Mouse (Mus musculus): Measurements from ENCODE around the gene Tm7sf3.
"Not testable (repeated sequence)": the region's sequence is repeated elsewhere in the genome, so short reads cannot be mapped to it uniquely, and the experiment has no call there.

Tm7sf3 gene

DNA sequence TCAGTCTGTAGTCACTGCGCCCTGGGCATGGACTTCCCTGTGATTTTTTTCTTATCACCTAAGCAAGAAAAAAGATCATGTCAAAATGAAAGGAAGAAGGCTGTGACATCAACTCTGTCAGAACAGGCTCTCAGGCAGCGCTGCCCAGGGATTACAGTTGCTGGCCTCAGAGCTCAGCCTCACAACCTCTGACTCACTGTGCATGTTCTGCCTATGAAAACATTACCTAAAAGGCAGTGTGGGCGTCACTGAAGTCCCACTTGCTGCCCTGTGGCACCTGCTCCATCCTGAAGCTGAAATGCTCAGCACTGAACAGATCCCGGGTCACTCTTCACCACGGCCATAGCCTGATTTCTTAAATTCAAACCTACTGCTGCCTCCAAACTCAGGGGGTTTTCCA, 29.9 kb downstream of the Tm7sf3 start:
- no peak for DNase-seq

DNA sequence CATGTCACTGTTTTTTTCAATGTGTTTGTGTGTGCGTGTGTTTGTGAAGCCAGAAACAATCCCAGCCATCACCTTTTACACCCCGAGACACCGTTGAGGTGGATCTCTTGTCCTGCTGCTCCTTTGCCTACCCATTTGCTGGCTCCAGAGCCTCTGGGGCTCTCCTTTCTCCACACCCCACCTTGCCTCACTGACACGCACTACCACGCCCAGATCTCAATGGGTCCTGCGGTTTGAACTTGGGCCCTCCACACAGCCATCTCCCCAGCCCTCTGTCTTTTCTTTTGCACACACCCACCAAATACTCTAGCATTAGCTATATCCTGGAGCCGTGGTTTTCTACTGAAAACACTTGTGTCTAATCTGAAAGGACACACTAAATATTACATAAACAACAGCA, 30.7 kb downstream of the Tm7sf3 start:
- no peak for DNase-seq

DNA sequence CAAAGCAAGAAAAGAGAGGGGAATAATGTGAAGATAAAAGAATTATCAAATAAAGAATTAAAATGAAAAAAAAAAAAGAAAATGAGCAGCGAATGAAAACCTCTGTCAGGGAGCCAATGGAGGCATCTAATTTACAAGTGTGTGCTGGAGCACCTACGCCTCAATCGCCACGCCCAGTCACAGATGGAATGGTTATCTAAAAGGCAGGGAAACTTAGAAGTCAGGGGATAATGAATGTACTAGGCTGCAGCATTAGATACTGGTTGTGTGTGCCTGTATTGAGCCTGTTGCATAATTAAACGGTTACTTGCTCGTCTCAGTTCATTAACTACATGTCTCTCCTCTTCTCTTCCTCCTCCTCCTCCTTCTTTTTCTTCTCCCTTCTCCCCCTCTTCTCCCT, 31.2 kb downstream of the Tm7sf3 start:
- no peak for DNase-seq

DNA sequence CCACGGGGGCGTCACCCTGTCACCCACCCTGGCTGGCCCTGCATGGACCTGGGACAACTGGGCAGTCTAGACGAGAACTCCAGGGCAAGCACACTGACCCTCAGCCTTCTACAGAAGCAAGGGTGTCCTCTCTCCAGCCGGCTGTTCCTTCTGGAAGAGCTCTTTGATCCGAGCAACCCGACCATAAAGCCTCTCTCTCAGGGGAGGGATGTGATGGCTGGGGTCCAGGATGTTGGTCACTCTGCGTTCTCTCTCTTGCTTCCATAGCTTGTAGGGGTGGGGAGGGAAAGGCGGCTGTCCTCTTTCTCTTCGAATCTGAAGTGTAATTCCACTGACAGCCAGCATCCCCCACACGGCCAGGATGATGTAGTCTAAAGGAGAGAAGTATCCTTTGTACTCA, 39.0 kb downstream of the Tm7sf3 start:
- no peak for DNase-seq

DNA sequence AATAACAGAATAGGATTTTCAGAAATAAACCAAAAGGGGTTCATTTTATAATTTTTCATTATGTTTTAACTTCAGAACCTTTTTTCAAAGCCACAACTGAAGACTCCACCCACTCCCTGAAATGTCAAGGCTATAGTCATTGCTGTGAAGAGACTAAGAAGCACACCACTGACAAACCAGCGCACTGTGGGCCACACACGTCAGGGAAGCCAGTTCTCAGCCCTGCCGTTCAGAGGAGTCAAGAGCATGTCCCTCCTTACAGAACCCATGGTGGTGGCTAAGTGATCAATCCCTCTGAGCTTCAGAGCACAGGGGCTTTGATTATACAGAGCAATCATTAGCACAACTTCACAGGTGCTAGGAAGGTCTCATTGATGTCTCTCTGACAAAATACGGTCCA, 40.0 kb downstream of the Tm7sf3 start:
- DNase-seq: no peak

DNA sequence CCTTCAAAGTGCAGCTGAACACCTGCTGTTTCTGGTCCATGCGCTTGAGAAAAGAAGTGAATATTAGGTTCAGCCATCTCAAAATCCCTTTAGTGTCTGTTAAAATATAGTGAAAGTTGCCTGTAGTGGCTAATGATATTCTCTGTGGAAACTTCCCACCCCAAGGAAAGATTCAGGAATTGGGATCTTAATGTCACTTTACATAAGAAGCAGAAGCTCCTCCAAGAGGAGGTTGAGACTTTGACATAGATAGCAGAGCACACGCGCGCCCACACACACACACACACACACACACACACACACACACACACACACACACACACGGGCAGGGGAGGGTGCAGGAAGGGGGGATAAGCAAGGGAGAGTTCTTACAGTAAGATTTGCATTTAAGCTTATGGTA, 57.5 kb downstream of the Tm7sf3 start:
- no peak for DNase-seq

DNA sequence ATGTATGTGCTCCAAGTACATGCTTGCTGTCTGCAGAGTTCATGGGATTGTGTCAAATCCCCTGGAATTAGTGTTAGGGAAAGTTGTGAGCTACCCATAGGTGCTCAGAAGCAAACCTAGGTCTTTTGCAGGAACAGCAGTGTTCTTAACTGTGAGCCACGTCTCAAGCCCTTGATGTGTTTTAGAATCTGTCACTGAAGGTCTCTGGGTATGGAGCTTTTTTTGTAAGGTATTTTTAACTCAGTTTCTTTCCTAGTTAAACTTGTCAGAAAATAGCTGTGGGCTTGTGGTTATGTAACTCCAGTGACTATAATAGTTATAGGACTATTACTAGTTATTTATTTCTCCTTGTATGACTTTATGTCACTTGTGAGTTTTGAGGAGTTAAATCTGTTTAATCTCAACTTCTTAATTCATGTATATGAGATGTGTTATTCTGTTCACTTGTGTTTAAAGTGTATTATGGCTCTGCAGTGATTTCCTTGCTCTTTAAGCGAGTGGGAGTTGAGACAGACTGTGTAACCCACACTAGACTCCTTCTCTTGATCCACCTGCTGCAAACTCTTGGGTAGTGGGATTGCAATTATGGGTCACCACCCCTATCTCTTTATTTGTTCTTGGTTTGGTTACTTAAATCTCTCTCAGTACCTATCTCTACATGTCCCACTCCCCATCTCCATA, 59.1 kb downstream of the Tm7sf3 start:
- DNase-seq: no peak

DNA sequence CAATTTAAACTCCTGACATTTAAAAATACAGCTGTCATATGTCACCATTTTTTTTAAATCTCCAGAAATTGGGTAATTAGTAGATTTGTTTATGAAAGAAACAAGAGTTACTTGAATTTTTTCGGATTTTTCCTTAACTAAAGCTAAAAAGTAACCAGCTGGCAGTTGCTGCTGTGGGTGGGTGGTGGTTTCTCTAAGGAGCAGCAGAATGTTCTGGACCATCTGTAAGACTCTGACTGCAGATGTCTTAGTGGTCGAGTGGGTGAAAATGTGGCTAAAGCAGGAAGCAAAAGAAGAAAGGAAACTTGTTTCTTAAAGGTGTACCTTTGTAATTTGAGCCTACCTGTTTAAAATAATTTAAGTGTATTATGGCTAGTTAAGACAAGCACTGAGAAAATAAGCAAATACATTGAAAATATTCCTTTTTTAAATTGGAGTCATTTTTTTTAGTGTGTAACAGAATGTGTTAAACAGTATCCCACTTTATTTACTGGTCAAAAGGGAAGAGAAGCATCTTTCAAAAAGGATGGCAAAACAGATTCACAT, 62.2 kb downstream of the Tm7sf3 start:
- DNase-seq: no peak

DNA sequence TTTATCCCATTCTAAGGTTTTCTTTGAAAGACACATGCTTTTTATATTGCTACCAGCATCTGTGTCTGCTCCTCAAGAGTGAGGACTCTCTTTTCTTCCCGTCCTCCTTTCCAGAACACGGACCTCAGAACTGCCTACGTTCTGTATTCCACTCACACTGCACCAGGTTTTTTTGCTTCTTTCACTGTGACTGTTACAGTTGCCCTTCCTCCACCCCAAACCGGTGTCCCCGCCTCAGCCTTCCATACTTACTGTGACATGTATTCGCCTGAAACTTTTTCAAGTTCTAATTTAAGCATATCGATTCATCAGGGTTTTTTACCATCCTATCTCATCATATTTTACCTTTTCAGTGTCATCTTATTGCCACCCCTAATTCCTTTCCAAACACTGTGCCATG, 64.0 kb downstream of the Tm7sf3 start:
- peak; percentile 20 to 21 for DNase-seq

DNA sequence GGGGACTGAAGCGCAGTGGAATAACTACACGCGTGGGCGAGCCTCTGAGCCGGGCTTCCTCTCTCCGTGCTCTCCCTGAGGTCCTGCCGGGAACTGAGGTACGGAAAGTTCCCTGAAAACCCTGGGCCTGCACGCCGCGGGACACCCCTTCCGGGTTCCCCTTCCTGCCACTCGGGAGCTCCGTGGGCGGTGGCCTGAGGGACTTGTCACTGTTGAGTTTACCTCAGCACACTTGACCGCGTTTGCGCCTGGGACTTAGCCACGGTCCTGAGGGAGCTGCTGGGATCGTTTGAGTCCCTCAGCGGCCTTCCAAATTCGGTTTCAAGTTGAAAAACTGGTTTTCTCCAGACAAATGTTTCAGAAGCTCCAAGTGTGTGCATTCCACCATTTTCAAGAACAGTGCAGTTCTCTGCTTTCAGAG, 64.5 kb downstream of the Tm7sf3 start:
- DNase-seq: peak in 1 of 2 experiments; percentile 78

DNA sequence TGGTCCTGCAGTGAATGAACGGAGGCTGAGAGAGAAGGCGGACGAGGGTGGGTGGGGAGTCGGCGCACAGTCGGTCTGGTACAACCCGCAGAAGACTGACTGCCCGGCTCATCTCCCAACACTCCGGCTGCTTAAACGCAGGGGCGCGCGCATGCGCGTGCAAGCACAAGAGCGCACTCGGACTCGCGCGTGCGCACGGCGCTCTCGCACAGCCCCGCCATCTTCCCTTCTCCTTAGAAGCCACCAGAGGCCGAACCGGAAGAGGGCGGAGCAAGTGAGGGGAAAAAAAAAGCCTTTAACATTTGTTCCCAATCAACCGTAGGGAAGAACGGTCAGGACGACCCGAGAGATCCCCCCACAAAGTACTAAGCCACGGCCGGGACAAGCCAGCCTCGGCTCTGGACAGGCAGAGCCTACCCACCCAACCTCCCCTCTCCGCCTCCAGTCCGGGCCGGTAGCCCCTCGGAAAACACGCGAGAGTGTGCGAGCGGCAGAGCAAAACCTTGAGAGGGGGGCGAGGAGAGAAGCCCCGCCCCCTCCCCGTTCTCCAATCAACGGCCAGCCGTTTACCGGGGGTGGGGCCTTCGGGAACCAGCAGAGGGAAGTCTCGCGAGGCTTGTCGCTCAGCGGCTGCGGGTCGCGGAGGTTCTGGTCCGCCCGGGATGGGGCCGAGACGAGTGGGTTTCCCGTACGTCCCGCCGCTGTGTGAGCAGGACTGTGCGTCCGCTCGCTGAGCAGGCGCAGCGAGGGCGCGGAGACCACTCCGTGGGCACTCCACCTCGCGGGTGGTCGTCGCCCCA, 65.1 kb downstream of the Tm7sf3 start, which contains the start of gene Ints13:
Gene Ints13 (minus strand): TSS at position 526 of the 800 bp plus-strand sequence.
- peak; percentile 97 to 98 for DNase-seq

DNA sequence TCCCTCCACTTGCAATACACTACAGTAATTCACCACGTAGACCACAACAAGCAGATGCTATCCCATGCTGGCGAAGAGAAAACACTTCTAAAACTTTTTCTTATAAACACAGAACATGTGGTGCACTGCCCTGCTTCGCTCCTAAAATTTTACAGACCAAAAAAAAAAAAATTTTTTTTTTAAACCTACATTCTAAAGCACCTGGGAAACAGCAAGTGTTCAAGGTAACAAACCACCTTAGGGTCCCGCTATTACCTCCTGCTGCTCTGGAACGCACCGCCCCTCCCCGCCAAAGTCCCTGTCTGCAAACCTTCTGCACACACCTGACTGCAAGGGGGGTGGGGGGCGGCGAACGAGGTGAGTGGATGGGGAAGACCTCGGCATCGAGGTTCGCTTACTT, 65.7 kb downstream of the Tm7sf3 start, which contains the start of gene Fgfr1op2:
Gene Fgfr1op2 (plus strand): TSS at position 301 of the 400 bp plus-strand sequence.
- no peak for DNase-seq

DNA sequence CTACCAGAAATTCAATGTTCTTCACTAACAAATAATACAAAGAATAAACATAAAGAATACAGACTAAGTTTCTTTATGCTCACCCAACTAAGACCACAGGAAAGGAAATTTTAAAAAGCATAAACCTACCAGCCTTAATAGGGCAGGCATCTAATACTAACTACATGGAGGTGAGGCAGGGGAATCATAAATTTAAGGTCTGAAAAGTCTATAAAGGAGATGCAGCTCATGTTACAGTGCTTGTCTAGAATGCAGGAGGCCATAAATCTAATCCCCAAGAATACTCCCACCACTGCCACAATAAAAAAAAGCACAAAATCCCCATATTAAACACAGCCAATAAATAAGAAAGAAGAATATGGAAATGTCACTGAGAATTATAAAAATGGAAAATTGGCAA, 70.6 kb downstream of the Tm7sf3 start:
- no peak for DNase-seq

DNA sequence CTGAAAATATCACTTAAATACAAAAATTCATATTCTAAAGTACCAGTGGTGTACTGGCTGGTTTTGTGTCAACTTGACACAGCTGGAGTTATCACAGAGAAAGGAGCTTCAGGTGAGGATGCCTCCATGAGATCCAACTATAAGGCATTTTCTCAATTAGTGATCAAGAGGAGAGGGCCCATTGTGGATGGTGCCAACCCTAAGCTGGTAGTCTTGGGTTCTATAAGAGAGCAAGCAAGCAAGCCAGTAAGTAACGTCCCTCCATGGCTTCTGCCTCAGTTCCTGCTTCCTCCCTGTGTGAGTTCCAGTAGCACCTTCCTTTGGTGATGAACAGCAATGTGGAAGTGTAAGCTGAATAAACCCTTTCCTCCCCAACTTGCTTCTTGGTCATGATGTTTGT, 80.2 kb downstream of the Tm7sf3 start:
- DNase-seq: not testable (repeated sequence)

Data from cerebellum, postnatal 25 days (tissue).